Mouse (Mus musculus) embryonic facial prominence, embryonic 13.5 days (tissue): ENCODE results near the gene Tanc1. TPM values are rescaled to one million over a fixed set of nuclear protein-coding genes. Genes with fewer than 3 reads are reported as not detected.

Experiments used
- ATAC-seq: fragments of 200-750 bp; cut with Nextera tagmentation; 2 replicates; pipeline ENCODE4 v1.8.0; 2017; ENCODE audit warnings: low read depth; ENCODE audit not compliant: insufficient number of reproducible peaks, insufficient read depth, low FRiP score, low TSS enrichment
- H3K27ac ChIP-seq: fragments of 300-500 bp; sonication (generic); 2 replicates; pipeline ENCODE4 v1.5.1; 2015; ENCODE audit warnings: moderate library complexity, mild to moderate bottlenecking, inconsistent platforms
- H3K27me3 ChIP-seq: fragments of 300-500 bp; sonication (generic); 2 replicates; pipeline ENCODE4 v1.6.1; 2015; ENCODE audit warnings: mild to moderate bottlenecking, inconsistent platforms
- H3K36me3 ChIP-seq: fragments of 300-500 bp; sonication (generic); 2 replicates; pipeline ENCODE4 v1.6.1; 2015; ENCODE audit warnings: mild to moderate bottlenecking, inconsistent platforms
- H3K4me1 ChIP-seq: fragments of 300-500 bp; sonication (generic); 2 replicates; pipeline ENCODE4 v1.6.1; 2015; ENCODE audit warnings: inconsistent platforms
- H3K4me2 ChIP-seq: fragments of 300-500 bp; sonication (generic); 2 replicates; pipeline ENCODE4 v1.6.1; 2015; ENCODE audit warnings: moderate library complexity, mild to moderate bottlenecking, inconsistent platforms
- H3K4me3 ChIP-seq: fragments of 300-500 bp; sonication (generic); 2 replicates; pipeline ENCODE4 v1.5.1; 2015; ENCODE audit warnings: mild to moderate bottlenecking, inconsistent platforms
- H3K9ac ChIP-seq: fragments of 300-500 bp; sonication (generic); 2 replicates; pipeline ENCODE4 v1.6.1; 2015; ENCODE audit warnings: mild to moderate bottlenecking, inconsistent platforms
- H3K9me3 ChIP-seq: fragments of 300-500 bp; sonication (generic); 2 replicates; pipeline ENCODE4 v1.6.1; 2016; ENCODE audit warnings: inconsistent platforms
- WGBS: fragments of 180-500 bp; shearing (Covaris S2); methylation state at CpG from one replicate; pipeline ENCODE4 v1.1.7; 2015; ENCODE audit warnings: mixed read lengths; 5-methylcytosine and 5-hydroxymethylcytosine counted together
- polyA plus RNA-seq: library from polyadenylated mRNA; unstranded; fragments of >200 nt; fragmentation: Nextera tagmentation; extraction: Ambion mirVana; gene quantifications from 2 replicates; pipeline ENCODE4 v1.2.1, GENCODE M21; 2015

Gene Tanc1
- polyA plus RNA-seq, 1 experiment from 2014 or later = 39.4 TPM

GRCm38 (mm10) chr2:59810039-59810438 is 198.2 kb downstream of the Tanc1 start:
- ATAC-seq = no peak
- H3K4me2 ChIP-seq = no peak overlapping the region
- H3K4me1 ChIP-seq = peaks cover 4% of the 10 kb centered on the region; the same call in 1 of the 2 replicates
- no peaks in the 10 kb centered on the region for H3K27me3 ChIP-seq
- H3K9me3 ChIP-seq = no peaks in the 10 kb centered on the region
- peaks cover 67% of the 10 kb centered on the region for H3K36me3 ChIP-seq
- no peak overlapping the region for H3K27ac ChIP-seq
- no peak overlapping the region for H3K4me3 ChIP-seq
- 79% methylated on average over 7 of the region's 7 CpGs for WGBS
- H3K9ac ChIP-seq = no peak overlapping the region

- ATAC-seq = no peak
- Histone ChIP-seq H3K27ac (no peak overlapping the region), H3K36me3 (peaks cover 71% of the 10 kb centered on the region), H3K9ac (no peak overlapping the region), H3K27me3 (no peaks in the 10 kb centered on the region), H3K4me1 (no peaks in the 10 kb centered on the region; the same call in 1 of the 2 replicates), H3K9me3 (no peaks in the 10 kb centered on the region), H3K4me2 (no peak overlapping the region), H3K4me3 (no peak overlapping the region)
- WGBS = 86% methylated on average over 1 of the region's 1 CpGs
These were observed 199.4 kb downstream of the Tanc1 start for GRCm38 (mm10) chr2:59811247-59811646.

- H3K36me3 ChIP-seq = peaks cover 65% of the 10 kb centered on the region
These were observed 200.8 kb downstream of the Tanc1 start for GRCm38 (mm10) chr2:59812641-59813040.

GRCm38 (mm10) chr2:59813457-59813856 is 201.6 kb downstream of the Tanc1 start:
- Histone ChIP-seq H3K27me3 (no peaks in the 10 kb centered on the region), H3K36me3 (peaks cover 65% of the 10 kb centered on the region), H3K4me1 (no peaks in the 10 kb centered on the region; the same call in 1 of the 2 replicates), H3K4me2 (no peak overlapping the region), H3K9ac (no peak overlapping the region), H3K4me3 (no peak overlapping the region), H3K27ac (no peak overlapping the region), H3K9me3 (no peaks in the 10 kb centered on the region)
- WGBS = 88% methylated on average over 13 of the region's 13 CpGs
- no peak for ATAC-seq

More at GRCm38 (mm10) chr2:59812641-59813040, 200.8 kb downstream of the Tanc1 start:
- Histone ChIP-seq H3K9ac (no peak overlapping the region), H3K27me3 (no peaks in the 10 kb centered on the region), H3K27ac (no peak overlapping the region), H3K4me3 (no peak overlapping the region), H3K4me1 (no peaks in the 10 kb centered on the region; the same call in 1 of the 2 replicates), H3K4me2 (no peak overlapping the region), H3K9me3 (no peaks in the 10 kb centered on the region)
- no peak for ATAC-seq
- 90% methylated on average over 1 of the region's 1 CpGs for WGBS

- no peaks in the 10 kb centered on the region for H3K9me3 ChIP-seq
- H3K4me1 ChIP-seq = no peaks in the 10 kb centered on the region; the same call in 1 of the 2 replicates
- no peak overlapping the region for H3K4me2 ChIP-seq
- WGBS = 83% methylated on average over 8 of the region's 8 CpGs
- H3K36me3 ChIP-seq = peaks cover 73% of the 10 kb centered on the region
- no peak overlapping the region for H3K4me3 ChIP-seq
- no peak overlapping the region for H3K27ac ChIP-seq
- H3K9ac ChIP-seq = no peak overlapping the region
- H3K27me3 ChIP-seq = no peaks in the 10 kb centered on the region
- no peak for ATAC-seq
These were observed 203.2 kb downstream of the Tanc1 start for GRCm38 (mm10) chr2:59814997-59815396.

- peaks cover 3% of the 10 kb centered on the region for H3K4me1 ChIP-seq
- H3K9me3 ChIP-seq = no peaks in the 10 kb centered on the region
- ATAC-seq = peak; percentile 44
- H3K4me2 ChIP-seq = no peak overlapping the region
- H3K9ac ChIP-seq = no peak overlapping the region
- 92% methylated on average over 15 of the region's 15 CpGs for WGBS
- H3K36me3 ChIP-seq = peaks cover 67% of the 10 kb centered on the region
- H3K4me3 ChIP-seq = no peak overlapping the region
- no peaks in the 10 kb centered on the region for H3K27me3 ChIP-seq
- no peak overlapping the region for H3K27ac ChIP-seq
These were observed 206.8 kb downstream of the Tanc1 start for GRCm38 (mm10) chr2:59818663-59819062.

- WGBS = 84% methylated on average over 6 of the region's 6 CpGs
- H3K4me1 ChIP-seq = peaks cover 10% of the 10 kb centered on the region
These were observed 207.6 kb downstream of the Tanc1 start for GRCm38 (mm10) chr2:59819415-59819814.

GRCm38 (mm10) chr2:59820088-59820487 is 208.2 kb downstream of the Tanc1 start:
- Histone ChIP-seq H3K4me3 (no peak overlapping the region), H3K4me2 (no peak overlapping the region), H3K9me3 (no peaks in the 10 kb centered on the region), H3K36me3 (peaks cover 64% of the 10 kb centered on the region), H3K27me3 (no peaks in the 10 kb centered on the region), H3K4me1 (peaks cover 14% of the 10 kb centered on the region), H3K9ac (no peak overlapping the region), H3K27ac (no peak overlapping the region)
- no peak for ATAC-seq
- WGBS = 84% methylated on average over 15 of the region's 15 CpGs

More at GRCm38 (mm10) chr2:59819415-59819814, 207.6 kb downstream of the Tanc1 start:
- H3K9ac ChIP-seq = no peak overlapping the region
- H3K27me3 ChIP-seq = no peaks in the 10 kb centered on the region
- ATAC-seq = no peak
- peaks cover 66% of the 10 kb centered on the region for H3K36me3 ChIP-seq
- H3K4me3 ChIP-seq = no peak overlapping the region
- no peak overlapping the region for H3K27ac ChIP-seq
- no peaks in the 10 kb centered on the region for H3K9me3 ChIP-seq
- H3K4me2 ChIP-seq = no peak overlapping the region

- Histone ChIP-seq H3K27ac (no peak overlapping the region), H3K9ac (no peak overlapping the region), H3K4me3 (no peak overlapping the region), H3K36me3 (peaks cover 56% of the 10 kb centered on the region), H3K4me1 (peaks cover 14% of the 10 kb centered on the region), H3K9me3 (no peaks in the 10 kb centered on the region), H3K4me2 (no peak overlapping the region), H3K27me3 (no peaks in the 10 kb centered on the region)
- no peak for ATAC-seq
- WGBS = 97% methylated on average over 2 of the region's 2 CpGs
These were observed 209.2 kb downstream of the Tanc1 start for GRCm38 (mm10) chr2:59821044-59821443.

- WGBS = 53% methylated on average over 8 of the region's 8 CpGs
- H3K9ac ChIP-seq = no peak overlapping the region
- H3K27me3 ChIP-seq = no peaks in the 10 kb centered on the region
- peaks cover 34% of the 10 kb centered on the region for H3K4me1 ChIP-seq
- H3K36me3 ChIP-seq = peaks cover 38% of the 10 kb centered on the region
- ATAC-seq = no peak
- H3K27ac ChIP-seq = peak overlapping the region; percentile 48; the same call in 1 of the 2 replicates
- H3K9me3 ChIP-seq = no peaks in the 10 kb centered on the region
- H3K4me3 ChIP-seq = no peak overlapping the region
- no peak overlapping the region for H3K4me2 ChIP-seq
These were observed 212.4 kb downstream of the Tanc1 start for GRCm38 (mm10) chr2:59824289-59824688.

GRCm38 (mm10) chr2:59825380-59825779 is 213.5 kb downstream of the Tanc1 start:
- H3K36me3 ChIP-seq = peaks cover 27% of the 10 kb centered on the region
- 88% methylated on average over 4 of the region's 4 CpGs for WGBS
- no peak overlapping the region for H3K27ac ChIP-seq
- H3K9ac ChIP-seq = no peak overlapping the region
- H3K4me2 ChIP-seq = no peak overlapping the region
- H3K4me3 ChIP-seq = no peak overlapping the region
- H3K4me1 ChIP-seq = peaks cover 45% of the 10 kb centered on the region
- no peaks in the 10 kb centered on the region for H3K9me3 ChIP-seq
- H3K27me3 ChIP-seq = no peaks in the 10 kb centered on the region
- no peak for ATAC-seq

GRCm38 (mm10) chr2:59828103-59828655 is 216.3 kb downstream of the Tanc1 start:
- no peaks in the 10 kb centered on the region for H3K27me3 ChIP-seq
- no peak overlapping the region for H3K4me2 ChIP-seq
- no peak for ATAC-seq
- H3K4me3 ChIP-seq = no peak overlapping the region
- peaks cover 53% of the 10 kb centered on the region for H3K4me1 ChIP-seq
- H3K9me3 ChIP-seq = no peaks in the 10 kb centered on the region
- peaks cover 28% of the 10 kb centered on the region for H3K36me3 ChIP-seq
- H3K27ac ChIP-seq = peak overlapping the region; percentile 60; the same call in 1 of the 2 replicates
- H3K9ac ChIP-seq = no peak overlapping the region
- 55% methylated on average over 11 of the region's 11 CpGs for WGBS
